Mouse (Mus musculus) liver, embryonic 14.5 days (tissue): ENCODE data around the gene Trmt2a.
"Not testable (repeated sequence)": the region's sequence is repeated elsewhere in the genome, so short reads cannot be mapped to it uniquely, and the experiment has no call there.

ENCODE experiments used
- CTCF ChIP-seq: IDR thresholded peaks from 2 replicates; pipeline ENCODE4 v1.5.1; 2016; ENCODE audit warnings: antibody characterized with exemption, low read depth, control low read depth
- EP300 ChIP-seq: IDR thresholded peaks from 2 replicates; pipeline ENCODE4 v1.6.1; 2016; ENCODE audit warnings: antibody characterized with exemption, low read depth

DNA sequence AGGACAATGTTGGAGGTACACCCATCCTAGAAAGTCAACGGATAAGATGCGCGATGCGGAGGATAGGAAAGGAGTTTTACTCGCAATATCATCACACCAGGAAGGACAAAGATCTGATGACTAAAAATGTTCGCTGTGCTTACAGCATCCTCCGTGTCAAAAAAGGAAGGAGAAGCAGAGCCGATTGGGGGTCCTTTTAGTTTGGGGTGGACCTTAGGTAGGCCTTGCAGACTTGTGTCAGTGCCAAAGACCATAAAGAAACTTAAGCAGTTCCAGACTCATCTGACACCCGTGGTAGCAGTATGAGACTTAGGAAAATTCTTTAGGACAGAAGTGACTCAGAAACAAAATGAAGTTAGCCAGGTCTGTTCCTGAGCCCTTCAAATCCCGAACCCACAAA, 41.1 kb downstream of the Trmt2a start:
- 0 out of 2 replicates have a peak, but pooled peaks have one; percentile 7 for TF ChIP-seq EP300
- not testable (repeated sequence) for TF ChIP-seq CTCF
